Mouse (Mus musculus) granulocyte monocyte progenitor cell, adult 5-6 weeks (primary cell): ENCODE results near the gene Tk1. TPM values are rescaled to one million over a fixed set of nuclear protein-coding genes. Genes with fewer than 3 reads are reported as not detected.
"Not testable (repeated sequence)": the region's sequence is repeated elsewhere in the genome, so short reads cannot be mapped to it uniquely, and the experiment has no call there.

ENCODE experiments used
- ATAC-seq: replicated peaks from 2 replicates; pipeline ENCODE4 v1.8.0; 2016; ENCODE audit warnings: mild to moderate bottlenecking, moderate TSS enrichment, inconsistent platforms; ENCODE audit not compliant: poor library complexity, severe bottlenecking
- total RNA-seq, 2 experiments: library from RNA; stranded (forward) in 1 of 2; stranded (reverse) in 1 of 2; fragments of 200-712, 200-1000 nt in 1 of 2; fragments of >200 nt in 1 of 2; fragmentation: Nextera tagmentation in 1 of 2; gene quantifications; 2 replicates each; pipeline ENCODE4 v1.2.3; 2014 to 2017

Tk1 gene
- total RNA-seq, 2 experiments from 2014 or later, result 105 to 198 TPM

- ATAC-seq, result peak; percentile 48
Measured at GRCm38 (mm10) chr11:117824060-117824969, 1.6 kb downstream of the Tk1 start.

GRCm38 (mm10) chr11:117823411-117823810 is 2.5 kb downstream of the Tk1 start:
- ATAC-seq, result no peak

GRCm38 (mm10) chr11:117822728-117823241 is 3.1 kb downstream of the Tk1 start:
- no peak for ATAC-seq

GRCm38 (mm10) chr11:117821868-117822267 is 4.0 kb downstream of the Tk1 start:
- no peak for ATAC-seq

- no peak for ATAC-seq
Measured at GRCm38 (mm10) chr11:117820173-117820572, 5.7 kb downstream of the Tk1 start.

GRCm38 (mm10) chr11:117819095-117819494 is 6.8 kb downstream of the Tk1 start:
- ATAC-seq, result no peak

- ATAC-seq, result no peak
Measured at GRCm38 (mm10) chr11:117816389-117816996, 9.4 kb downstream of the Tk1 start.

GRCm38 (mm10) chr11:117815850-117816249 is 10.0 kb downstream of the Tk1 start:
- ATAC-seq, result not testable (repeated sequence)

- peak; percentile 21; the same call in 1 of the 2 replicates for ATAC-seq
Measured at GRCm38 (mm10) chr11:117814704-117815366, 11.1 kb downstream of the Tk1 start.

GRCm38 (mm10) chr11:117813867-117814266 is 12.0 kb downstream of the Tk1 start:
- ATAC-seq, result no peak

- peak; percentile 72 for ATAC-seq
Measured at GRCm38 (mm10) chr11:117810401-117811046, 15.4 kb downstream of the Tk1 start.

GRCm38 (mm10) chr11:117809407-117810311 is 16.2 kb downstream of the Tk1 start, which contains the start of the genes Gm20708 and Syngr2:
TSS of gene Gm20708 (plus strand) at chr11:117809668.
TSS of gene Syngr2 (plus strand) at chr11:117809668.
- peak; percentile 45 for ATAC-seq

GRCm38 (mm10) chr11:117806781-117807180 is 19.1 kb downstream of the Tk1 start:
- ATAC-seq, result no peak

GRCm38 (mm10) chr11:117803166-117803688 is 22.7 kb downstream of the Tk1 start:
- ATAC-seq, result peak; percentile 61

- no peak for ATAC-seq
Measured at GRCm38 (mm10) chr11:117801650-117802049, 24.2 kb downstream of the Tk1 start.

GRCm38 (mm10) chr11:117800038-117800437 is 25.9 kb downstream of the Tk1 start:
- no peak for ATAC-seq

GRCm38 (mm10) chr11:117799174-117799573 is 26.7 kb downstream of the Tk1 start:
- peak; percentile 53 for ATAC-seq

- 0 out of 2 replicates have a peak, but pooled peaks have one; percentile 32 for ATAC-seq
Measured at GRCm38 (mm10) chr11:117798160-117798541, 27.7 kb downstream of the Tk1 start.
